Mouse (Mus musculus) lung, postnatal 10 days (tissue): ENCODE measurements around the gene Lpp.

Source experiments
- DNase-seq: peaks from one replicate; pipeline ENCODE4 v3.0.0; 2021

Lpp gene

GRCm38 (mm10) chr16:24567562-24567961 lies 174.3 kb downstream of the Lpp start:
- no peak for DNase-seq

- DNase-seq = no peak
Measured at GRCm38 (mm10) chr16:24568061-24568460, 174.8 kb downstream of the Lpp start.

- peak; percentile 31 for DNase-seq
Measured at GRCm38 (mm10) chr16:24569681-24570080, 176.4 kb downstream of the Lpp start.

GRCm38 (mm10) chr16:24576999-24577398 lies 183.7 kb downstream of the Lpp start:
- DNase-seq = peak; percentile 40

- no peak for DNase-seq
Measured at GRCm38 (mm10) chr16:24577798-24578197, 184.5 kb downstream of the Lpp start.

- no peak for DNase-seq
Measured at GRCm38 (mm10) chr16:24582847-24583246, 189.5 kb downstream of the Lpp start.

- DNase-seq = peak; percentile 30
Measured at GRCm38 (mm10) chr16:24593535-24593934, 200.2 kb downstream of the Lpp start.

GRCm38 (mm10) chr16:24594508-24594907 lies 201.2 kb downstream of the Lpp start:
- no peak for DNase-seq

- no peak for DNase-seq
Measured at GRCm38 (mm10) chr16:24595493-24595892, 202.2 kb downstream of the Lpp start.

- no peak for DNase-seq
Measured at GRCm38 (mm10) chr16:24598567-24598966, 205.3 kb downstream of the Lpp start.

- no peak for DNase-seq
Measured at GRCm38 (mm10) chr16:24599766-24600165, 206.5 kb downstream of the Lpp start.

GRCm38 (mm10) chr16:24600260-24600948 lies 207.1 kb downstream of the Lpp start:
- DNase-seq = no peak

- no peak for DNase-seq
Measured at GRCm38 (mm10) chr16:24603342-24603741, 210.0 kb downstream of the Lpp start.

GRCm38 (mm10) chr16:24607896-24608457 lies 214.7 kb downstream of the Lpp start:
- DNase-seq = peak; percentile 54

- no peak for DNase-seq
Measured at GRCm38 (mm10) chr16:24619458-24619857, 226.2 kb downstream of the Lpp start.

- no peak for DNase-seq
Measured at GRCm38 (mm10) chr16:24620021-24620420, 226.7 kb downstream of the Lpp start.

GRCm38 (mm10) chr16:24622226-24623194 lies 229.2 kb downstream of the Lpp start:
- DNase-seq = no peak

- no peak for DNase-seq
Measured at GRCm38 (mm10) chr16:24624335-24624734, 231.0 kb downstream of the Lpp start.

GRCm38 (mm10) chr16:24625576-24625975 lies 232.3 kb downstream of the Lpp start:
- DNase-seq = no peak

GRCm38 (mm10) chr16:24628779-24629178 lies 235.5 kb downstream of the Lpp start:
- DNase-seq = no peak

GRCm38 (mm10) chr16:24629218-24630172 lies 236.2 kb downstream of the Lpp start:
- peak; percentile 9 for DNase-seq

GRCm38 (mm10) chr16:24635381-24635919 lies 242.1 kb downstream of the Lpp start:
- no peak for DNase-seq
